Mouse (Mus musculus) right cerebral cortex, adult 18-20 months (tissue): ENCODE data around the gene Olfr1415.
"Not testable (repeated sequence)": the region's sequence is repeated elsewhere in the genome, so short reads cannot be mapped to it uniquely, and the experiment has no call there.

Experiments used
- DNase-seq: peaks from one replicate; pipeline ENCODE4 v3.0.0; 2022; ENCODE audit warnings: mixed read lengths

The Olfr1415 gene

GRCm38 (mm10) chr1:92496001-92496400, at the start of gene Olfr1415:
TSS of gene Olfr1415 (minus strand) at chr1:92496101.
- no peak for DNase-seq

DNA sequence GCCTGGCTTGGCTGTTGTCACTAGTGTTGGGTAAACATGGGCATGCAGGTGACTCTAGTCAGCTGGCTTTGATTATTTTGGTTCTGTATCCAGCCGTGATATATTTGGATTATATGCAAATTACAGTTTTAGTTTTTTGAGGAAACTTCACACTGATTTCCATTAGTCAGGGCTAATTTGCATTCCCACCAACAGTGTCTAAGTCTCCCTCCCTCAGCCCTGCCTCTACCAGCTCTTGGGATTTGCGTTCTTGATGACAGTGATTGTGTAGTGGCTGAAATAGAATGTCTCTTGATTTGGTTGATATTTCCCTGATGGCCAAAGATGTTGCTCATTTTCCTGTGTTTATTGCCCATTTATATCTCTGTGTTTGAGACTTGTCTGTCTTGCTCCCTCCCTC, 43.2 kb upstream of the Olfr1415 start:
- no peak for DNase-seq

DNA sequence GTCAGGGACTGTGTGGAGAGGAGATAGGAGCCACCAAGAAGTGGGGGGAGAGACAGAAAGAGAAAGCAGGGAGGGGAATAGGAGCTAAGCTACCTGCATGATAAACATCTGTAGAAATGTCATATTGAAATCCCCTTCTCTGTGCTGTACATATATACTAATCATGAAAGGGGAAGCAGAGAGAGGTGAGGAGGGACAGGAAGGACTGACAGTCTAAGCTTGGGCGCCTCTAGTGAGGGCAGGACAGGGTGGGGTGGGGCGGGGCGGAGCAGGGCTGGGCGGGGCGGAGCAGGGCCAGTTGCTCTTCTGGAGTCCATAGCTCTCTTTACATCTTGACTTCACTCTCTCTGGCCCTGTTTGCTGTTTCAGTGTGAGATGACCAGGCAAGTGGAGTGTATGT, 41.1 kb upstream of the Olfr1415 start:
- no peak for DNase-seq

DNA sequence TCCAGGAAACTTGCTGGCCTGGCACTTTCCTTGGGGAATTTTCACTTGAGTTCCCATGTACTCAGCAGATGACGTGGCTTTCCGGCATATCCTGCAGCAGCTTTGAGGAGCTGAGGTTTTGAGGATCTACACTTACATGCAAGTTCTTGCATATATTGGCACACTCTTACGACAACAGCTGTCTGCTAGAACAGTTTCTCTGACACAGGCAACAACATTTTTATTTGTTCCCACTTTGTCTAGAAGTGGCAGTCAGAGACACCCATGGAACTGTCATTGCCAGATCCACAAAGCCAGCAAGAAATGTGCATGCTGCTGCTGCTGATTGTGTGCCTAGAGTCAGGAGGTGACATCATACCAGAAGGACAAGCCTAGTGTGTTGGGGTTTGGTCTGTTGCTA, 27.9 kb upstream of the Olfr1415 start:
- no peak for DNase-seq

- DNase-seq: peak; percentile 37
These were observed 25.5 kb upstream of the Olfr1415 start for GRCm38 (mm10) chr1:92521376-92521775.

DNA sequence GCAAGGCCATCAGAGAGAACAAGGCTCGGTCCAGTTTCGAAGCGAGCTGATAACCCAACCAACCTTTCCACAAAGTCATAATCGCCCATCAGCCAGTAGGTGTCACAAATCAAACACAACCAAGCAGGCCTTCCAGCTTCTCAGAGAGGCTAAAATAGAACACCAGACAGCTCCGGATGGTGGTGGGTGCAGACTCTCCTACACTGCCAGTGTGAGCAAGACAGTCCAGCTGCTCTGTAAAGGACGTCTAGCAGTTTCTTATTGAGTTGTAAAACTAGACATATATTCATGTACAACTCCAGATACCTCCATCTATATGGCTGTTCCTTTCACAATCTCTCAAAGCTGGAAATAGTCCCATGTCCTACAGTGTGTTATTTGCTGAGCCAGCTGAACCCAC, 23.1 kb upstream of the Olfr1415 start:
- DNase-seq: peak; percentile 77

DNA sequence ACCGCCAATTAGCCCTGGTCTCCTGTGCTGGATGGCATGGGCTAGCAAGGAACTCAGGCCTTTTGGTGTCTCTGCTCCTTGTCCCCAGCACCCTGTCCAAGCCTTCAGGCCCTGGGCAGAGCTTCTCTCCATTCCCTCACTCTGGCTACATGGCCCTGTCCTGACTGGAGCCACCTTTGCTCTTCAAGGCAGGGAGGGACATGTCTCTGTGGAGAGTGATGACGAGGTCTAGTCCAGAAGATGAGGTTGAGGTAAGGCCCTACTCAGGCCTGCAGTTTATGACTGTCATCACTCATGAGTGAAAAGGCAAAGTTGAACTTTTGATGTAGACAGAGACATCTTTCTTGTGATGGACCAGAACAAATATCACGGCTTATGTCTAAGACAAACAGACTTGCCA, 22.7 kb upstream of the Olfr1415 start, which contains the start of gene Olfr1414:
TSS of gene Olfr1414 (minus strand) at position 101 of the 400 bp plus-strand sequence.
- DNase-seq: no peak

DNA sequence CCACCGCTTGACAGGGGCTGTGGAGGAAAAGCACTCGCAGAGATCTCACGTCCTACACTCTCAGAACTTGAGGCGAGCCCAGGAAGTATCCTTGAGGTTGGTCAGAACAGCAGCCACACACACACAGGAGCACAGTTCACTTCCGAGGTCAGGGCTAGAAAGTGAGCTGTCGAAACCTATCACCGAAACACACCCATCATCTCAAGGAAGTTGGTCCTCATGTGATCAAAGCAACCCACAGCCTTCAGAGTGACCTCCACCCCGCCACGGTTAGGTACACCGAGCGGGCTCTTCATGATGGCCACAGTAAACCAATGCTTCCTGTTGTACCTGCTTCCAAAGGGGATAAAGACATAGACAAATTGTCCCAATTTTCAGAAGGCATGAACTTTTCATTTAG, 19.5 kb upstream of the Olfr1415 start:
- DNase-seq: no peak

DNA sequence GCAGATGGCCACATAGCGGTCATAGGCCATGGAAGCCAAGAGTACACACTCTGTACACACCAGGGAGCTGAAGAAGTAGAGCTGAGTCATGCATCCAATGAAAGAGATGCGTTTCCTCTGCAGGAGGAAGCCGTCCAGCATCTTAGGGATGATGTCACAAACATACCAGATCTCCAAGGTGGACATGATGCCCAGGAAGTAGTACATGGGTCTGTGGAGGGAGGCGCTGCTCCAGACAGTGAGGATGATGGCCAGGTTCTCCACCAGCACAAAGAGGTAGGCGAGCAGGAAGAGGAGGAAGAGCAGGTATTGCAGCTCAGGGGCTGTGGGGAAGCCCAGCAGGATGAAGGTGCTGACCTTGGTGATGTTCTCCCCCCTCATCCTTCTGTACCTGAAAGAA, 15.7 kb upstream of the Olfr1415 start:
- not testable (repeated sequence) for DNase-seq

- DNase-seq: no peak
These were observed 10.9 kb downstream of the Olfr1415 start, which contains the start of gene Olfr1416 for GRCm38 (mm10) chr1:92485013-92485412. TSS of gene Olfr1416 (minus strand) at chr1:92485113.

GRCm38 (mm10) chr1:92474066-92474578, 21.8 kb downstream of the Olfr1415 start:
- peak; percentile 24 for DNase-seq

DNA sequence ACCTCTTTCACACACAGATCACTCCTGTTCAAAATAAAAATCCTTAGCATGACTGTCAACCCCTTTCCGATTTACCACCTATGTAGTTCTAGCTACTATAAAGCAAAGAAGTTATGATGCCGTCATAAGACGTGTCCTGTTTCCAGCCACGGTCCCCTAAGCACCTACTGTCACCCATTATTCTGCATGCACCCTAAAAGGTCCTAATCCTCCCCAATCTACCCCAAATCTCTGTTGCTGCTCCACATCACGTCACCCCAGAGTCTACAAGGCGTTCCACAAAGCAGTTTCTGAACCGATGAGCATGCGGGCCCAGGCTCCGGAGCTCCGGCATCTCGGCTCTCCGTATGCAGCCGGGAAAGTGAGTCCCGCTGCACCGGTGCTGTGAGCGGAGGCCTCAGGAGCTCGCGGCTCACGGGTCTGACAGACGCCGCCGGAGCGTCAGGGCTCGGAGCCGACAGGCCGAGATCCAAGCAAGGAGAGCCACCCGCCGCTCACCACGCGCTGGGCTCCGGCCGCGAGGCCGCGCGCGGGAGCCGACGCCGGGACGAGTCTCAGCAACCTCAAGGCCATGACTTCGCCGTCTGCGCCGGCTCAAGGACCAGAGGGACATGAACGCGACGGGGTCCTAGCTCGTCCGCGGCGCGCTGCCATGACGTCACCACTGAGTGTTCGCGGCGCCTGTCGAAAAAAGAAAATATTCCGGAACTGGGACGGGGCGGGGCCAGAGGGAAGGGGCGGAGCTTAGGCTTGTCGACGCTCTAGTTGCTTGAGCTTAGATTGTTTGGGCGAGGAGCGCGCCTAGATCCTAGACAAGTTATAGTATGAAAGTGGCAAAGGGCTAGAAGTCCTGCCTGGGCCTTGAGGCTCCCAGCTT, 22.5 kb downstream of the Olfr1415 start, which contains the start of gene Ndufa10:
TSS of gene Ndufa10 (minus strand) at position 696 of the 877 bp plus-strand sequence.
- DNase-seq: peak; percentile 89

GRCm38 (mm10) chr1:92468891-92469290, 27.0 kb downstream of the Olfr1415 start:
- DNase-seq: no peak

DNA sequence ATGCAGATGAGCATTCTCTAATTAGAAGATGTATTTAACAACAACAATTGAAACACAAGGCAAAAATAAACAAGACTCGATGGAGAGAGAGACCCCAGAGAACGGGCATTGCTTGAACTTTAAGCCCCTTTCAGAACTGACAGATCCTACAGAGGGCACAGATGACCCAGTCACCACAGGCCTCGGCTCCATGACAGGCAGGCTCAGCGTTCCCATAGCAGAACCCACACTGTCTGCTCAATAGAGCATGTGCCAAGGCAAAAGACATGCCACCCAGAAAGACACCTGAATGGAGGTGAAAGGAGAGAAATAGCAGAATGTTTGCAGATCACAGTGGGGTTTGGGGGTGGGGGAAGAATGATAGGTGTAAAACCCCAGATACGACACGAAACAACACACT, 37.5 kb downstream of the Olfr1415 start:
- no peak for DNase-seq

GRCm38 (mm10) chr1:92457758-92458157, 38.1 kb downstream of the Olfr1415 start:
- no peak for DNase-seq

DNA sequence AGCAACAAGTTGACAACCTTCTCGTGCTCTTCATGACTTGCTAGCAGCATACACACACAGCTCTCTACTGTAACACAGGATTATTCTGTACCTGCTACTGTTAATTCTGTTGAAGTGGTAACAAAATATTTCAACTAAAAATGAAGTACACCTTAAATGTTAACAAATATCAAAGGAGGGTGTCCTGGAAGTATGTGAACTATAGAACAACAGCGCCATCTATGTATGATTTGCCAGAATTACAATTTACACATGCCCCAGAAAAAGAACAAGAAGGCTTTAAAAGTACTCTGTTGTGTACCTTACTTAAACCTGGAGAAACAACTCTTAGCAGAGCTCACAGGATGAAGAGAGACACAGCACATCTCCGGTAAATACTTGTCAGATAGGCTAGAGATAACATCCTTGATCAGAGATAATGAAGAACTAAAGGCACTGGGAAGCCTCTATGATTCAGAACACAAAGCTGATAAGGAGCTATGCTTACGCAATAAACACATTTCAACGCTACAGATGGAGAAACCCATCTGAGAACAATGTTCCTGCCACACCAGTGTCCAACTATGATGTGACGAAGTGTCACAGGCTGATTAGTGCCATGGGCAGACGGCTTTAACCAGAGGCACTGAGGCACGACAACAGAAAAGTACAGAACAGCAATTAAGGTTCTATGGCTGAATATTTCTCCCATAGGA, 42.0 kb downstream of the Olfr1415 start:
- DNase-seq: no peak

- no peak for DNase-seq
These were observed 47.6 kb downstream of the Olfr1415 start for GRCm38 (mm10) chr1:92448293-92448692.

DNA sequence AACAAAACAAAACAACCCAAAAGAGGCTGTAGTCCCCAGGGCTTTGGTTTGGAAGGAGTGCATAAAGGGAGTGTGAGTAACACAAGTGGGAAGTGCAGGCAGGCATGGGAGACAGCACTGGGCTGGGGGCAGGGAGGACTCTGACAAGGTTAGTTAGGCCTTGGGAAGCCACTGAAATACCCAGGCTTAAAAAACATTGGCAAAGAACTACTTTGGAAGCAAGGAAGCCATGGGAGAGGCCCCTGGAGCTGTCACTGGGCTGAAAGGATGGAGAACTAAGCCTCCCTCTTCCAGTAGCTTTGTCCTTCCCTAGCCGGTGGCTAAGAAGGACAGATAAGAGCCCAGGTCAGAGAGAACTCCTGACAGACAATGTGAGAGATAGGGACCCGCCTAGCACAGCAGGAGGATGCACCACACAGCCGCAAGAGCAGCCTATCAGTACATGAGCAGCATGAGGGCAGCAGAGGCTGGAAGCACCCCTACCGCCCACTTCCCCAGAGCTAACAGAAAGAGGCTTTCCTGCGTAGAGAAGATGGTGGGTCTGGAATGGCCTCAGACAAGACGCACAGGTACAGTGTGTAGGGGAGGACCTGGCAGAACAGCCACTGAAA, 54.3 kb downstream of the Olfr1415 start:
- DNase-seq: no peak

- DNase-seq: no peak
These were observed 55.7 kb downstream of the Olfr1415 start for GRCm38 (mm10) chr1:92440066-92440750.
